Mouse (Mus musculus): ENCODE measurements around the gene Rab11fip3.

- TF ChIP-seq POLR2A (IDR thresholded peaks at IDR 0.05; ENCODE audit: extremely low read depth, insufficient read depth, low read length) = no peak
- no peak for TF ChIP-seq CTCF (IDR thresholded peaks at IDR 0.05; ENCODE audit: extremely low read depth, insufficient read depth, low read length)
Measured at GRCm38 (mm10) chr17:25962413-25962905, 106.9 kb downstream of the Rab11fip3 start.

Measured in cortical plate, adult 2 months (tissue).